Mouse (Mus musculus): ENCODE data around the gene Chrna1. TPM values are rescaled to one million over a fixed set of nuclear protein-coding genes. Genes with fewer than 3 reads are reported as not detected.
A peak's percentile ranks its signal among the peaks of the same experiment; 100 is the strongest.

The Chrna1 gene
- total RNA-seq (2021) = under 1 TPM; 0.20 to 0.22 TPM
- long read RNA-seq = 0 reads

DNA sequence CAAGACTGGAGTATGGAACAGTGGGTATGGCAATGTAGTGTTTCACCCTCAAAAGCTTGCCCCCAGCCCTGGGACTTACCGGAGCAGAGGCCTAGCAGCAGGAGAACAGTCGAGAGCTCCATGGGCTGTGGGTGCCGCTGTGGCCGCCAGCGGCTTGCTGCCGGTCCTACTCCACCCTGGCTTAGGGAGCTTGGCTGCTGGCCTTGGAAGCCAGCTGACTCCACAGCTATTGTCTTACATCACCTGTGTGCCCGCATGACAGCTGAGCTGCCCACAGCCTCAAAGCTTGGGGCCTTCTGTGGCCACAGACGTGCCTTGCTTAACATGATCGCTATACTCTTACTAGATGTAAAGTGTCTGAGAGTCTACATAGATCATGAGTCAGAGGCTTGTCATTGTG is at the start of gene Chrna1:
Chrna1 (minus strand) TSS at position 173 of the 400 bp plus-strand sequence.
- no peak for DNase-seq (ENCODE audit: low spot score in 2 of 2)

GRCm38 (mm10) chr2:73618486-73619052 is 38.4 kb upstream of the Chrna1 start:
- no peak for DNase-seq (ENCODE audit: low spot score in 2 of 2)

- DNase-seq (ENCODE audit: low spot score in 2 of 2) = no peak
Observed at GRCm38 (mm10) chr2:73616434-73617057, 36.4 kb upstream of the Chrna1 start.

GRCm38 (mm10) chr2:73615456-73615855 is 35.3 kb upstream of the Chrna1 start:
- DNase-seq (ENCODE audit: low spot score in 2 of 2) = peak in 1 of 2 experiments; percentile 0

DNA sequence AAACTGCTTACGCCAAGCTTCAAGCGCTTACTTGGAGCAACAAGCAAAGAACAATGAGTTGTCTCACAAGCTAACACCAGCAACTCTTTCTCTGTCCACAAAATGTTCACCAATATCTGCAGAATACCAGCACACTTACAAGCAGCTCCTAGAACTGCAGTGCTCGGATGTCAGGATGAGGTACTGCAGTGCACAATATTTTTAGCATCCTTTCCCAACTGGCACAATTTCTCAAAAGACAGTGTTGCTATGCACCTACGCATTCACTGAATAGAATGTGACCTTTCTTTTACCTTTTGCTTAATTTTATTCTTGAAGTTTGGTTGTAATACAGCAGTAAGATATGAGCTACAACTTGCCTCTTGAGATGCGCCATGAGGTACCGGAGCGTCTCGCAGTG is 34.2 kb upstream of the Chrna1 start:
- peak in 1 of 2 experiments; percentile 17 for DNase-seq (ENCODE audit: low spot score in 2 of 2)

GRCm38 (mm10) chr2:73612941-73613340 is 32.8 kb upstream of the Chrna1 start:
- no peak for DNase-seq (ENCODE audit: low spot score in 2 of 2)

- no peak for DNase-seq (ENCODE audit: low spot score in 2 of 2)
Observed at GRCm38 (mm10) chr2:73612367-73612914, 32.3 kb upstream of the Chrna1 start.

GRCm38 (mm10) chr2:73611798-73612197 is 31.7 kb upstream of the Chrna1 start:
- DNase-seq (ENCODE audit: low spot score in 2 of 2) = peak; percentile 66 to 87

- DNase-seq (ENCODE audit: low spot score in 2 of 2) = no peak
Observed at GRCm38 (mm10) chr2:73609724-73610210, 29.6 kb upstream of the Chrna1 start.

- DNase-seq (ENCODE audit: low spot score in 2 of 2) = no peak
Observed at GRCm38 (mm10) chr2:73609067-73609723, 29.1 kb upstream of the Chrna1 start.

DNA sequence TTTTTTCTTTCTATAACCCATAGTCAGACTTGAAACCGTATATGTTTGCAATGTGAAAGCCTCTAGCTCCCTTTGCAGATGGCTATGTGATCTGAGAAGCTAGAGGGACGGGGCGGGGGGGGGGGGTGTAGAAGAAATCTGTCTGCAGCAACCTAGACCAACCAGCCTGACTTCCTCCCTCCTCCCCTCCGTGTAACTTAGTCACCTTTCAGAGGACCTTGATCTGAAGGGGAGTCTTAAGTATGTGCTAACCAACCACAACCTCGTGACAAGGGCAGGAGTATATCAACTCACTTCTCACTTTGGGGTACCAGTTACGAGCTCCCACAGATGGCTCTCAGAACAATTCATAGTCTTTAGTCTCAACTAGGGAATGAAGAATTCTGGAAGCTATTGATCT is 28.3 kb upstream of the Chrna1 start:
- DNase-seq (ENCODE audit: low spot score in 2 of 2) = no peak

DNA sequence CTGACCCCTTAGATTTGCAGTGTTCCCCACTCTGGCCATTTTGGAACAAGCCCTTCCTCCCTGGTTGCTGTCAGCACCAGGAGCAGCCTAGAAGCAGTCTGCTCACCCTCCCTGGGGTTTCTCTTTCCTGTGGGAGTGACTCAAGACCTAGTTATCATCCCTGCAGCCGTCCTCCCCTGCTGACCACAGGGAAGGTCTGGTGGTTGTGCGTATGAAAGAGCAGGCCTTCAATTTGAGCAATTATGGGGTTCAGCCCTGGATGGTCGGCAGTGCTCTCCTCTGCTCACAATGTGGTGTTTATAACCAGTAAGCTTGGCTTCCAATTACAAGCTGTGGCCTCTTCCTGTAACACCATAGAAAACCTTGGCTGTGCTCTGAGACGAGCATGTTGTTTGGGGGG is 27.5 kb upstream of the Chrna1 start:
- no peak for DNase-seq (ENCODE audit: low spot score in 2 of 2)

DNA sequence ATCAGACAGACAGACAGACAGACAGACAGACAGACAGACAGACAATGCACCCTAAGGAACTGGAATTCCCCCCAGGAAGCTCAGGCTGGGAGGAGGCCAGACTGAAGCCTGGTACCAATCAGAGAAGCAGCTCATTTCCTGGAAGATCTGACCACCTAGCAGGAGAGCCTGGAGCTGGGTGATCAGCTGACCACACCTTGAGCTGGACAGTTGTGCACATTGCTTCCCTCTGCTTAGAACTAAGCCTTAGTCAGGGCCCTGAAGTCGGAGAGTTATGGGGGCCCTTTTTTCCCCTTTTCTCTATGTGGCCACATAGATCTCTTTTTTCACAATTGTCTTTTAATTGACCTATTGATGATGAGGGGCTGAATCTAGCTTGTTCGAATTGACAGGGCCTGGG is 27.0 kb upstream of the Chrna1 start:
- no peak for DNase-seq (ENCODE audit: low spot score in 2 of 2)

DNA sequence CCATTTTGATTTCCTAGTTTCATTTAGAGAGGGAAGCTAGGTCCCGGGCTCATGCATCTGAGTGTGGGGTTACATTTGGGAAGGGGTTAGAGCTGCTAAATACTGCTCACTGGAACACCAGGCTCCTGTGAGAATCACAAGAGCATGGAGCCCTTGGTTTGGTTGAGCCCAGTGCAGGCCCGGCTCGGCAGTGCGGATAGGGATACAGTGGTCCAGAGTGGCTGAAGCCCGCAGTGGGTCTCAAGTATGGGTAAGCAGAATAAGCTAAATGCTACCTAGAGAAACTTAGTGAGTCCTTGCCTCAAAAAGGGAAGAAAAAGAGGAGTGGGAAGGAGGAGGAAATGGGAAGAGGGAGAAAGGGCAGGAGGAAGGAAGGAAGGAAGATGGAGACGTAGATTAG is 26.5 kb upstream of the Chrna1 start:
- DNase-seq (ENCODE audit: low spot score in 2 of 2) = no peak

- DNase-seq (ENCODE audit: low spot score in 2 of 2) = peak; percentile 92 to 96
Observed at GRCm38 (mm10) chr2:73605077-73605476, 24.9 kb upstream of the Chrna1 start.

GRCm38 (mm10) chr2:73604579-73604978 is 24.4 kb upstream of the Chrna1 start:
- no peak for DNase-seq (ENCODE audit: low spot score in 2 of 2)

DNA sequence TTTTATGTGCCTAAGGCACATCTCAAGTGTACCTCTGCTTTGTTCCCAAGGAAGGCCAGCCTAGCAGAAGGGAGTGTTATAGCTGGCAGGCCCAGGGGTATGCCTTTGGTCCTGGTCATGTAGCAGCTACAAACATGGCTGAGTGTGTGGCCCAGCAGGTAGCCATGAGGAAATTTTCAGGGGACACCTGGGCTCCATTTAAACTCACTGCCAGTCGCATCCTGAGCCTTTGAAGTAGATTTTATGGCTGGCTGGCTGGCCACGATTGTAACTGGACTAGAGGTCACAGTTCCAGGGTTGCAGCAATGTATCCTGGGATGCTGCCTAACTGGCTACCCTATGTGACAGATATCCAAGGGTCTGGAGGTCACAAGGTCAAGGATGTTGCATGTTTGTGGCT is 20.5 kb upstream of the Chrna1 start:
- DNase-seq (ENCODE audit: low spot score in 2 of 2) = no peak

DNA sequence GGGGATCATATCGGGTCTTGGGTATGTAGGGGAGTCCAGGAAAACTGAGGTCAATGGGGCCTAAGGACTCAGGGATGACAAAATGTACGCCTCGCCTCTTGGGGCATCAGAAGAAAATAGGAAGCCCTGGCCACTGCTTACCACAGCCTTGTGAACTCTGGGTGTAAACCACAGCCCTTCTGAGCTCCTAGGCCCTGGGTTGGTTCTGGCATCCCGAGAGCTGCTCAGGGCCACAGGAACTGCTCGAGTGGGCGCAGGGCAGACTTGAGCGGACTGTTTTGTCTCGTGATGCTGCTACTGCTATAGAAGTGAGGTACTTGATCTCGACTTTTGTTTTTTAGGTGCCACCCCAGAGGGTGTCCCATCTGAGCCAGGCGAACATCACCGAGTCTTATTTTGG is 17.6 kb upstream of the Chrna1 start:
- no peak for DNase-seq (ENCODE audit: low spot score in 2 of 2)

DNA sequence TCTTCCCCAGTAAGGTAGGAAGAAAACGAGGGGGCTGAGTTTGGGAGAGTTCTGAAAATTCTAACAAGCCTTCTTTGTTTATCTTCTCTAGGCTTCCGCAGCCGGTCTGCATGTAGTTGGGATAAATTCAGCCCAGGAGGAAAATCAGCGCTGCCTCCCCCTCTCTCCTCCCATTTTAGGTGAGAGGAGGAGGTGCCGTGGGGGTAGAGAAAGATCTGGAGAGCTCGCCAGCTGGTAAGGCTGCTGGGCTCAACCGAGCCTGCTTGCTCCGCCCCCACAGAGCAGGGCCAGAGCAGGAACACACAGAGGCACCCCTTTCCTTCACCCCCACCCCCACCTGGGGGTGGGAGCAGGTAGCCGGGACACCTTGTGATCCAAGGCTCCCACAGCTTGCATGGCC is 16.6 kb upstream of the Chrna1 start:
- peak; percentile 88 to 93 for DNase-seq (ENCODE audit: low spot score in 2 of 2)

DNA sequence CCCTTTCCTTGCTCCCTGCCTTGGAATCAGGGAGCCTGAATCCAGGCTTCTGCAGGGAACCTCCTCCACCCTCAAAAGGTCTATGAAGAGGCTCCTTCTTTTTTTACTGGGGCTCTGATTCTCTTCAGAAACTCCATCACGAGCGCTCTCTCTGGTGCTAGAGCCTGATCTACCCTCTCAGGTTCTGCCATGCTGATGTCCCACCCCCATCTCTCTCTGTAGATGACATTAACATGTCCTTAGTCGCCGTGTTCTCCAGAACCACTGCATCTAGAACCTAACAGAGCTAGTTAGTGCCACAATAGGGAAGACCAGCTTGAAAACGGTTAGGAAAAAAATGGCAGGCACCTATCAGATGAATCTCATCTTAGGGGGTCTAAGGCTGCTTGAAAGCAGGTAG is 16.2 kb upstream of the Chrna1 start:
- DNase-seq (ENCODE audit: low spot score in 2 of 2) = no peak

- no peak for DNase-seq (ENCODE audit: low spot score in 2 of 2)
Observed at GRCm38 (mm10) chr2:73593101-73593439, 12.9 kb upstream of the Chrna1 start.

All from layer of hippocampus, adult 18-20 months (tissue).